Mouse (Mus musculus) stomach, postnatal 0 days (tissue): ENCODE data around the gene Mybpc2.

Source experiments
- CTCF ChIP-seq: IDR thresholded peaks from 2 replicates; pipeline ENCODE4 v1.5.1; 2016; ENCODE audit warnings: antibody characterized with exemption, low read depth, mild to moderate bottlenecking, moderate library complexity
- EP300 ChIP-seq: optimal IDR thresholded peaks from 2 replicates; pipeline ENCODE3; 2016; ENCODE audit warnings: antibody characterized with exemption

- TF ChIP-seq CTCF (no peak), EP300 (no peak)
These were observed 26.9 kb downstream of the Mybpc2 start for GRCm38 (mm10) chr7:44497361-44498055.
